Mouse (Mus musculus) liver (tissue): ENCODE data around the gene Aifm3.
A peak's percentile ranks its signal among the peaks of the same experiment; 100 is the strongest.

Experiments
- DNase-seq: peaks from one replicate; pipeline ENCODE4 v3.0.0-alpha.2; 2020; ENCODE audit warnings: mixed read lengths

Aifm3 gene

GRCm38 (mm10) chr16:17554702-17555101 is 65.3 kb downstream of the Aifm3 start:
- peak; percentile 72 for DNase-seq

DNA sequence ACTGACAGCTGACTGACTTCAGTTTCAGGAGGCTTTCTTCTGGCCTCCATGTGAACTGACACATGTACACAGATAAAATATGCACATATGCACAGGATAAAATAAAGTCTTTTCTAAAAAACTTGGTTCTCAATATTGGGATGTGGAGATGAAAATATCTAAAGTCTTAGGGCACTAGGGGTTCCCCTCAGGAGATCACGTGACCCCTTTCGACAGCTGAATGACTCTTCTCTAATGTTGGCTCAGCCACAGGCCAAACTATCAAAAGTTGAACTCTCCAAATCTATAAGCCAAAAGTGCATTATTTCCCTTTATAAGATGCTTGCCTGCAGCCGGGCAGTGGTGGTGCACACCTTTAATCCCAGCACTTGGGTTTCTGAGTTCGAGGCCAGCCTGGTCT is 66.8 kb downstream of the Aifm3 start:
- DNase-seq, result no peak

DNA sequence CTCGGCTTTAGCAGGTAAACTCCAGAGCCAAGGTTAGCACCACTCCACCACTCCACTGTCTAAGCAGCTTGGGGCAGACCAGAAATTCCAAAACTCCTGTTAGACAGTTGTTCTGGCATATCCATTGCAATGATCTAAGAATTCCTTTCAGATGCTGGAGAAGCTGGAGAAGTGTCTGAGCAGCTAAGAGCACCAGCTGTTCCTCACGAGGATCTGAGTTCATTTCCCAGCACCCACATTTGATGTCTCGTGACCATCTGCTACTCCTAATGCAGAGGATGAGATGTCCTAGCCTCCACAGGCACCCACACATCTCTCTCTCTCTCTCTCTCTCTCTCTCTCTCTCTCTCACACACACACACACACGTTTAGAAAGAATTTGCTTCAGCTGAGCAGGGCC is 67.5 kb downstream of the Aifm3 start:
- DNase-seq, result no peak
